Mouse (Mus musculus) hindbrain, postnatal 0 days (tissue): ENCODE results near the gene Rabif. TPM values are rescaled to one million over a fixed set of nuclear protein-coding genes. Genes with fewer than 3 reads are reported as not detected.

Experiments used
- ATAC-seq: fragments of 200-750 bp; cut with Nextera tagmentation; 2 replicates; pipeline ENCODE4 v1.8.0; 2017; ENCODE audit warnings: mild to moderate bottlenecking, moderate TSS enrichment, moderate library complexity
- DNase-seq: peaks from one replicate; pipeline ENCODE4 v3.0.0-alpha.2; 2015; ENCODE audit warnings: low spot score
- H3K27ac ChIP-seq: fragments of 300-500 bp; sonication (generic); 2 replicates; pipeline ENCODE4 v1.5.1; 2014; ENCODE audit warnings: mild to moderate bottlenecking
- H3K27me3 ChIP-seq: fragments of 300-500 bp; sonication (generic); 2 replicates; pipeline ENCODE4 v1.6.1; 2014; ENCODE audit warnings: low read length, mixed read lengths; ENCODE audit not compliant: insufficient read depth
- H3K36me3 ChIP-seq: fragments of 300-500 bp; sonication (generic); 2 replicates; pipeline ENCODE4 v1.6.1; 2014; ENCODE audit warnings: low read length, mixed read lengths; ENCODE audit not compliant: insufficient read depth
- H3K4me1 ChIP-seq: fragments of 300-500 bp; sonication (generic); 2 replicates; pipeline ENCODE4 v1.6.1; 2014; ENCODE audit warnings: antibody characterized with exemption, low read length, mixed read lengths; ENCODE audit not compliant: insufficient read depth
- H3K4me2 ChIP-seq: fragments of 300-500 bp; sonication (generic); 2 replicates; pipeline ENCODE4 v1.6.1; 2014; ENCODE audit warnings: low read depth, mild to moderate bottlenecking, low read length, moderate library complexity, mixed read lengths
- H3K4me3 ChIP-seq: fragments of 300-500 bp; sonication (generic); 2 replicates; pipeline ENCODE4 v1.5.1; 2014; ENCODE audit warnings: low read length
- H3K9ac ChIP-seq: fragments of 300-500 bp; sonication (generic); replicated peaks from 2 replicates; pipeline ENCODE4 v1.6.1; 2014; ENCODE audit warnings: mild to moderate bottlenecking, low read length, moderate library complexity, mixed read lengths
- H3K9me3 ChIP-seq: fragments of 300-500 bp; sonication (generic); 2 replicates; pipeline ENCODE4 v1.6.1; 2016; ENCODE audit warnings: low read length, mixed read lengths
- CTCF ChIP-seq: IDR thresholded peaks from 2 replicates; pipeline ENCODE4 v1.5.1; 2016; ENCODE audit warnings: antibody characterized with exemption, control low read depth, low read depth
- WGBS: fragments of 180-500 bp; shearing (Covaris S2); extraction: QIAGEN DNeasy Blood & Tissue Kit; methylation state at CpG from one replicate; pipeline ENCODE4 v1.1.7; 2014; 5-methylcytosine and 5-hydroxymethylcytosine counted together
- polyA plus RNA-seq: library from polyadenylated mRNA; unstranded; fragments of >200 nt; fragmentation: Nextera tagmentation; extraction: Ambion mirVana; gene quantifications from 2 replicates; pipeline ENCODE4 v1.2.1, GENCODE M21; 2015
- total RNA-seq: library from RNA; depleted of rRNA; stranded (reverse); fragments of >200 nt; gene quantifications from 2 replicates; pipeline ENCODE4 v1.2.3, GENCODE M21; 2014; rRNA removed

Rabif gene
- total and polyA plus RNA-seq, 2 experiments from 2014 or later = 32.8 to 68.6 TPM

DNA sequence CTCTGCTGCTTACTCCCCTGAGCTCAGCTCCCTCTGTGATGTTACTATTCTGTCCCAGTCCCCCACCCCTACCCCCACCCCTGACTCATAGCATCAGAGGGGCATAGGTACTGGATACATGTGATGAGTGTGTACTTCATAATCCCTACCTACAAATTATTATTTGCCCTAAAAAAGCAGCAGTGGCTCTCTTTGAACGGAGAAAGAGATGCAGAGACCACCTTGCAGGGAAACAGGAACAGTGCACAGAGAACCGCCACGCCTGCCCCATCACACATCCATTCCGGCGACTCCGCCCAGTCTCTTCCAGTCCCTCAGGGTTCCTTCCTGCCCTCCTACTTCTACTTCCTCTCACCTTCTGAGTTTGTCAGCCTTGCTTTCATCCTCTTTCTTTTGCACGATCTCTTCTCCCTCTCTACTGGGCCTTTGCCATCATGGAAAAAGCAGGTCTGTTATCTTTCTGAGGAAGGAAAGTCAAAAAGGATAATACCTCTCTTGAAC lies 55.2 kb downstream of the Rabif start, which contains the start of gene Mgat4e:
Gene Mgat4e, minus strand, starts transcription at position 51 of the 501 bp plus-strand sequence.
- 63% methylated on average over 7 of the region's 7 CpGs for WGBS
- Histone ChIP-seq H3K27me3 (no peaks in the 10 kb centered on the region), H3K36me3 (no peaks in the 10 kb centered on the region), H3K27ac (no peak within 1 kb of the TSS), H3K9ac (no peak within 1 kb of the TSS), H3K4me1 (no peaks in the 10 kb centered on the region), H3K9me3 (no peaks in the 10 kb centered on the region), H3K4me2 (no peak within 1 kb of the TSS), H3K4me3 (no peak within 1 kb of the TSS)
- no peak for DNase-seq
- no peak for ATAC-seq
- TF ChIP-seq CTCF = no peak

DNA sequence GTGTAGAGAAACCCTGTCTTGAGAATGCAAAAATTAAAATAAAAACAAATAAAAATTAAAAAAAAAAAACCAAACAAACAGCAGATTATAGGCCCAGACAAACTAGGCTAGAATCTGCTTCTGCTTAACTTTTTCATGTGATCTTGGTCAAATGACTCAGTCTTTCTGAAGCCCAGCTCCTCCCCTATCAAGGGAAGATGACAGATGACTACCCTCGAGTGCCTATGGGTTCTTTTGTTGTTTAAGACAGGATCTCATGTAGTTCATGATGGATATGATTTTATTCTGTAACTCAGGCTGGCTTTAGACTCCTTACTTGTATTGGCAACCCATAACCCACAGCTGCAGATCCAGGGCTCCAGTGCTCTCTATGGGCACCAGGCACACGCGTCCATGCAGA lies 57.4 kb downstream of the Rabif start:
- peaks cover 5% of the 10 kb centered on the region; the same call in 1 of the 2 replicates for H3K4me1 ChIP-seq
- H3K4me2 ChIP-seq = no peak overlapping the region
- no peaks in the 10 kb centered on the region for H3K27me3 ChIP-seq
- no peaks in the 10 kb centered on the region for H3K36me3 ChIP-seq
- H3K4me3 ChIP-seq = no peak overlapping the region
- no peak for TF ChIP-seq CTCF
- no peak overlapping the region for H3K27ac ChIP-seq
- 76% methylated on average over 3 of the region's 3 CpGs for WGBS
- no peak overlapping the region for H3K9ac ChIP-seq
- ATAC-seq (no peak), DNase-seq (no peak)
- no peaks in the 10 kb centered on the region for H3K9me3 ChIP-seq

DNA sequence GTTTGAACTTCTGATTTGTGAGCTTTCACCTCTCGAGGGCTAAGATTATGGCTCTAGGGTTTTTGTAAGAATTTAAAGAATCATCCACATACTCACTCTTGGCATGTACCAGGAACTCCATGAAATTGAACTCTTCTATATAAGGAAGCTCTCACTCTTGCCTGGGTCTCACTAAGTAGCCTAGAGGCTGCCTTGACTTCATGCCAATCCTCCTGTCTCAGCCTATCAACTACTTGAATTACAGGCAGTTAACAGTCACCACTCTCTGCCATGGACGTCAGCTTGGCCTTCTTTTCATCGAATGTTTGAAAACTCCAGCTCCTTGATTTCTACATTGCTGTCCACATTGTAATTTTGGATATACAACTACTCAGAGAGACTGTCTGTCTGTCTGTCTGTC lies 57.9 kb downstream of the Rabif start:
- WGBS = 73% methylated on average over 3 of the region's 3 CpGs
- no peaks in the 10 kb centered on the region for H3K36me3 ChIP-seq
- peaks cover 5% of the 10 kb centered on the region; the same call in 1 of the 2 replicates for H3K4me1 ChIP-seq
- H3K27me3 ChIP-seq = no peaks in the 10 kb centered on the region
- no peaks in the 10 kb centered on the region for H3K9me3 ChIP-seq
- no peak for DNase-seq
- H3K9ac ChIP-seq = no peak overlapping the region
- ATAC-seq = no peak
- H3K4me3 ChIP-seq = no peak overlapping the region
- no peak overlapping the region for H3K27ac ChIP-seq
- H3K4me2 ChIP-seq = no peak overlapping the region
- no peak for TF ChIP-seq CTCF

DNA sequence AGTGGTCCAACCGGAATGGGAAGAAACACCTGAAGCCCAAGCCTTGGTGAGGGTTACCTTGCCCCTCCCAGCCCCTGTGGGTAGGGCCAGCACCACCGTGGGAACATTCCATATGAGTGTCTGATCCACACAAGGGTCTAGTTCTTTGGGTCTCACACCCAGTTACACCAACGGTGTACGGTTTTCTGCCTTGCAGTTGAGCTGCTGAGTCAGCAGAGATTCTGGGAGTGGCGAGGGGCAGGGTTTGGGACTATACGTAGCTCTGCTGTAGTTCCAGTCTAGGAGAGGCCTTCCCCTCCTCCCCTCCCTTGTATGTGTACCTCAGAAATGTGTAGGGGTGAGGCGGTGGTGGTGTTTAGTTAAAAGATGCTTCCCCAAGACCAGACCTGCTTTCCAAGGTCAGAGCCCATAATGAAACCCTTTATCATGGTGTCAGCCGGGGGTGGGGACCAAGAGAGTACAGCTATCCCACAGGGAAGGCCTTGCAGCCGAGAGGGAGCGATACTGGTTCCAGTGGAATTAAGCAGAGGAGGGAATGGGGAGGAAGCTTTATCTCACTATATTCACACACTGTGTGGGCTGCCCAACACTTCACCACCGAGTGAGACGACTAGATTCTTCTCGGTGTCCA lies 60.9 kb downstream of the Rabif start:
- no peaks in the 10 kb centered on the region for H3K36me3 ChIP-seq
- H3K9me3 ChIP-seq = no peaks in the 10 kb centered on the region
- no peak for TF ChIP-seq CTCF
- H3K4me2 ChIP-seq = peak overlapping the region; percentile 65
- no peak overlapping the region; the same call in 1 of the 2 replicates for H3K9ac ChIP-seq
- 0 out of 2 replicates have a peak overlapping the region, but pooled peaks have one; percentile 87 for H3K27ac ChIP-seq
- H3K4me3 ChIP-seq = no peak overlapping the region; the same call in 1 of the 2 replicates
- ATAC-seq = no peak
- peaks cover 5% of the 10 kb centered on the region; the same call in 1 of the 2 replicates for H3K4me1 ChIP-seq
- 34% methylated on average over 13 of the region's 13 CpGs for WGBS
- no peak for DNase-seq
- no peaks in the 10 kb centered on the region for H3K27me3 ChIP-seq

DNA sequence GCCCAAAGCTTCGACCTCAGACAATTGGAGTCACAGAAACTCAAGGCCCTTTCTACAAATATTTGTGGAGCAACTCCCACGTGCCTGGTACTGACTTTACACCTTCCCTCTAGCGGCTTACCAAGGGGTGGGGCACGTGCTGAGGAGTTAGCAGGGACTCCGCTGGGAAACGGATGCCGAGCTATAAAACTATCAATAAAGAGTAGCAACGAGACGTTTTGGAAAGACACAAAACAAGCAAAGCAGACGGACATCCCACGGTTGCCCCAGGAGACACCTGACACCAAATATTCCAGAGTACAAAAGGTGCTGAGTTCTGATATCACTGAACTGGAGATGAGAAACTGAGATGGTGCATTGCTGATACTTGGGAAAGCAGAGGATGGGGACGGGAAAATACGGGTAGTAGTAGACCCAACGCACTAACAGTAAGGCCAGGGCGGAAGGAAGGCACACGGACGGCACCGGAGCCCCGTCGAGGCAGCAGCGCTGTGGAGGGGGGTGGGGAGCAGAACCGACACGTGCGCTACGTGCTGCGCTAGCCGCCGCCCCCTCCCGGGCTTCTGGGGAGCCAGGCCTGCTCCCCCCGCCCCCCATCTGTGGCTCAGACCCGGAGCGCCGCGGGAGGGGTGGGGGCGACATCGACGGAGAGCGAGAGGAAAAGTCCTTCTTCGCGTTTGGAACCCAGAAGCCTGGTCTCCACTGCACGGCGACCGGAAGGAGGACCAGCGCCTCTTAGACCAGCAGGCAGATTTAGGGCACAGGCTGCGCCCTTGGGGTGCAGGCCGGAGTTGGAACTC lies 61.6 kb downstream of the Rabif start:
- Histone ChIP-seq H3K9me3 (no peaks in the 10 kb centered on the region), H3K36me3 (no peaks in the 10 kb centered on the region), H3K27me3 (no peaks in the 10 kb centered on the region), H3K4me1 (peaks cover 5% of the 10 kb centered on the region; the same call in 1 of the 2 replicates), H3K9ac (peak overlapping the region; percentile 70), H3K4me2 (peak overlapping the region; percentile 65), H3K27ac (peak overlapping the region; percentile 87), H3K4me3 (peak overlapping the region; percentile 66)
- peak; percentile 80 for DNase-seq
- ATAC-seq = peak; percentile 51
- WGBS = 1% methylated on average over 45 of the region's 46 CpGs
- no peak; the same call in 1 of the 2 replicates for TF ChIP-seq CTCF

DNA sequence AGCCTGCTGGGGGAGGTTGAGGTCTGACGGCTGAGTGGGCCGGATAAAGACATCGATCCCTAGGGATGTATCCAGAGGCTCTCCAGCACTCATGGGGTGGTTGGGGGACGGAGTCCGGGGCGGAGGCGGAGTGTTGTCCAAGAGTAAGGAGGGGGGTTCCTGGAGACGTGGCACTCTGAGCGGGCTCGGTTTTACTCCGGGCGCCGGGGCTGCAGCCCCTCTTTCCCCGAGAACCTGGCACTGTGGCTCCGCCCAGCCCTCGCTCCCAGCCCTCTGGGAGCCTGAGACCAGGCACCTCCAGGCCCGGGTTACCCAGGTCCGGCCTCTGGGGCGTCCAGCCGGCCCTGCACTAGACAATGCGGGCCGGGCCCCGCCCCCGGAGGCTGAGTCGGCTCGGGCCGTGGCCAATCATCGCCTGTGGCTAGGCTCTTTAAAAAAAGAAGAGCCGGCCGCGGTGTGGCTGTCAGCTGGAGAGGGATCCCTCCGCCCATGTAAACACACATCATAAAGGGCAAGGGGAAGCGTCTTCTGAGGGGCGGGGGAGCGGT lies 62.3 kb downstream of the Rabif start:
- TF ChIP-seq CTCF = no peak
- Histone ChIP-seq H3K4me3 (peak overlapping the region; percentile 66), H3K9me3 (no peaks in the 10 kb centered on the region), H3K27me3 (no peaks in the 10 kb centered on the region), H3K4me2 (peak overlapping the region; percentile 65), H3K36me3 (no peaks in the 10 kb centered on the region), H3K4me1 (peaks cover 5% of the 10 kb centered on the region; the same call in 1 of the 2 replicates), H3K9ac (peak overlapping the region; percentile 70), H3K27ac (peak overlapping the region; percentile 87)
- under 1% methylated on average over 34 of the region's 35 CpGs for WGBS
- DNase-seq = peak; percentile 99
- ATAC-seq = peak; percentile 96

Other genes starting within 250 kb of the Rabif start
- 0.16 TPM in 1 of 2 replicates, not detected in the other for gene Myog, start 204.7 kb upstream of the Rabif start, total RNA-seq
- gene Myog, start 204.7 kb upstream of the Rabif start, polyA plus RNA-seq = not detected in 2 replicates
- gene Ppfia4, start 161.7 kb upstream of the Rabif start, total RNA-seq = 42.7 and 46.5 TPM in 2 replicates
- 30.6 and 31.6 TPM in 2 replicates for gene Ppfia4, start 161.7 kb upstream of the Rabif start, polyA plus RNA-seq
- gene Tmem183a, start 132.7 kb upstream of the Rabif start, total RNA-seq = 189 and 200 TPM in 2 replicates
- 100 and 106 TPM in 2 replicates for gene Tmem183a, start 132.7 kb upstream of the Rabif start, polyA plus RNA-seq
- not detected in 2 replicates for gene 4933406M09Rik, start 108.7 kb upstream of the Rabif start, total RNA-seq
- not detected in 2 replicates for gene 4933406M09Rik, start 108.7 kb upstream of the Rabif start, polyA plus RNA-seq
- 5.6 and 10.8 TPM in 2 replicates for gene Cyb5r1, start 89.1 kb upstream of the Rabif start, total RNA-seq
- 11.2 and 11.3 TPM in 2 replicates for gene Cyb5r1, start 89.1 kb upstream of the Rabif start, polyA plus RNA-seq
- gene Adipor1, start 79.3 kb upstream of the Rabif start, total RNA-seq = 115 and 120 TPM in 2 replicates
- gene Adipor1, start 79.3 kb upstream of the Rabif start, polyA plus RNA-seq = 79.7 and 81.2 TPM in 2 replicates
- 25.6 and 28.5 TPM in 2 replicates for gene Klhl12, start 39.1 kb upstream of the Rabif start, total RNA-seq
- gene Klhl12, start 39.1 kb upstream of the Rabif start, polyA plus RNA-seq = 35.1 and 36.9 TPM in 2 replicates
- gene Mgat4e, start 55.0 kb downstream of the Rabif start, total RNA-seq = 0.18 TPM in 1 of 2 replicates, not detected in the other
- gene Mgat4e, start 55.0 kb downstream of the Rabif start, polyA plus RNA-seq = not detected in 2 replicates
- gene Kdm5b, start 65.5 kb downstream of the Rabif start, total RNA-seq = 55.7 and 59.2 TPM in 2 replicates
- gene Kdm5b, start 65.5 kb downstream of the Rabif start, polyA plus RNA-seq = 41.9 and 42.1 TPM in 2 replicates
- gene Syt2, start 152.0 kb downstream of the Rabif start, total RNA-seq = 74.7 and 179 TPM in 2 replicates
- 22.5 and 23.3 TPM in 2 replicates for gene Syt2, start 152.0 kb downstream of the Rabif start, polyA plus RNA-seq